17 mouse cellular contexts compared by ENCODE assay signal in genomic region chr14:122509058-122509457, GRCm38 (mm10). TPM values are rescaled to one million over a fixed set of nuclear protein-coding genes. Genes with fewer than 3 reads are reported as not detected.
DNase-seq lines count a peak whose midpoint lies in the region; ATAC-seq and TF ChIP-seq lines count a peak whose summit lies in the region.
"Had no signal": no experiment of that assay in that cellular context is flagged by ENCODE, and none has a peak within 500 bp of the region (broad histone marks: within the 10 kb centered on the region; RNA-seq: fewer than 3 reads in every experiment).

No protein-coding gene starts in this region.

- H3K9me3 ChIP-seq in forebrain, embryonic 14.5 days (replicated peaks; ENCODE audit: control insufficient read depth, low read length) = no peaks in the 10 kb centered on the region
- no peaks in the 10 kb centered on the region for H3K9me3 ChIP-seq in forebrain, embryonic 15.5 days
- H3K9me3 ChIP-seq in kidney, postnatal 0 days (replicated peaks; ENCODE audit: low read length) = no peaks in the 10 kb centered on the region
- H3K9me3 ChIP-seq in CH12.LX (replicated peaks; ENCODE audit: low read length) = no peaks in the 10 kb centered on the region
- H3K9me3 ChIP-seq: lung, embryonic 15.5 days; midbrain, embryonic 12.5 days; neural tube, embryonic 13.5 days had no signal

- H3K27ac ChIP-seq in forebrain, embryonic 14.5 days (ENCODE audit: low read depth, low read length) = no peak overlapping the region
- no peak overlapping the region for H3K27ac ChIP-seq in forebrain, embryonic 15.5 days (replicated peaks)
- H3K27ac ChIP-seq in kidney, postnatal 0 days = no peak overlapping the region
- H3K27ac ChIP-seq in CH12.LX (ENCODE audit: insufficient read depth, low read depth) = no peak overlapping the region
- H3K27ac ChIP-seq: lung, embryonic 15.5 days; midbrain, embryonic 12.5 days; neural tube, embryonic 13.5 days had no signal

- no peak for TF ChIP-seq EP300 in CH12.LX (IDR thresholded peaks at IDR 0.05; ENCODE audit: low read length)

- ATAC-seq in forebrain, embryonic 14.5 days = no peak
- ATAC-seq in forebrain, embryonic 15.5 days (replicated peaks) = no peak
- ATAC-seq in kidney, postnatal 0 days (replicated peaks; ENCODE audit: low FRiP score, low read depth) = no peak
- peak; percentile 47; the same call in 1 of the 2 replicates for ATAC-seq in common myeloid progenitor, adult 5-6 weeks (replicated peaks; ENCODE audit: low read depth, poor library complexity, severe bottlenecking)

- TF ChIP-seq POLR2A in CH12.LX (IDR thresholded peaks at IDR 0.05; ENCODE audit: low read depth, low read length) = no peak

- no peaks in the 10 kb centered on the region for H3K4me1 ChIP-seq in forebrain, embryonic 14.5 days (ENCODE audit: control insufficient read depth, insufficient read depth, low read length)
- H3K4me1 ChIP-seq in forebrain, embryonic 15.5 days = no peaks in the 10 kb centered on the region
- H3K4me1 ChIP-seq in kidney, postnatal 0 days (replicated peaks; ENCODE audit: insufficient read depth, low read length) = no peaks in the 10 kb centered on the region
- H3K4me1 ChIP-seq in CH12.LX (ENCODE audit: control insufficient read depth in 1 of 2, insufficient read depth in 2 of 2) = no peaks in the 10 kb centered on the region
- H3K4me1 ChIP-seq: lung, embryonic 15.5 days; midbrain, embryonic 12.5 days; neural tube, embryonic 13.5 days had no signal

- no peaks in the 10 kb centered on the region for H3K36me3 ChIP-seq in forebrain, embryonic 14.5 days (ENCODE audit: control insufficient read depth, insufficient read depth, low read length)
- no peaks in the 10 kb centered on the region for H3K36me3 ChIP-seq in forebrain, embryonic 15.5 days
- no peaks in the 10 kb centered on the region for H3K36me3 ChIP-seq in kidney, postnatal 0 days (ENCODE audit: insufficient read depth, low read length)
- no peaks in the 10 kb centered on the region for H3K36me3 ChIP-seq in CH12.LX (replicated peaks in 1 of 2; ENCODE audit: control insufficient read depth in 1 of 2, insufficient read depth in 1 of 2, low read length in 1 of 2)
- H3K36me3 ChIP-seq: lung, embryonic 15.5 days; midbrain, embryonic 12.5 days; neural tube, embryonic 13.5 days had no signal

- in situ Hi-C loops in CH12.LX (cut with MboI; ENCODE audit: low pct_ligation_motif_present, low pct_unique_long_range_greater_than_20kb, low sequenced_read_pairs) = loop anchor here (25.0 kb wide), 1 partner anchor 378 kb away; no protein-coding TSS in a partner anchor

- H3K27me3 ChIP-seq in forebrain, embryonic 14.5 days (replicated peaks; ENCODE audit: control insufficient read depth, insufficient read depth, low read length) = no peaks in the 10 kb centered on the region
- H3K27me3 ChIP-seq in forebrain, embryonic 15.5 days = no peaks in the 10 kb centered on the region
- H3K27me3 ChIP-seq in kidney, postnatal 0 days (ENCODE audit: insufficient read depth, low read length) = no peaks in the 10 kb centered on the region
- H3K27me3 ChIP-seq in CH12.LX (replicated peaks) = peaks cover 1% of the 10 kb centered on the region
- H3K27me3 ChIP-seq: midbrain, embryonic 12.5 days; neural tube, embryonic 13.5 days had no signal

- H3K4me2 ChIP-seq in forebrain, embryonic 14.5 days (ENCODE audit: low read length) = no peak overlapping the region
- no peak overlapping the region for H3K4me2 ChIP-seq in forebrain, embryonic 15.5 days (replicated peaks)
- no peak overlapping the region for H3K4me2 ChIP-seq in kidney, postnatal 0 days (ENCODE audit: low read length)
- no peak overlapping the region for H3K4me2 ChIP-seq in CH12.LX (ENCODE audit: insufficient read depth, low read depth, poor library complexity, severe bottlenecking)
- H3K4me2 ChIP-seq: heart, embryonic 11.5 days; lung, embryonic 15.5 days; midbrain, embryonic 12.5 days; neural tube, embryonic 13.5 days had no signal

- H3K9ac ChIP-seq in forebrain, embryonic 14.5 days (ENCODE audit: low read length) = no peak overlapping the region
- no peak overlapping the region for H3K9ac ChIP-seq in forebrain, embryonic 15.5 days (replicated peaks)
- H3K9ac ChIP-seq in kidney, postnatal 0 days (ENCODE audit: low read depth, low read length) = no peak overlapping the region
- no peak overlapping the region for H3K9ac ChIP-seq in CH12.LX (ENCODE audit: insufficient read depth, low read depth)
- H3K9ac ChIP-seq: lung, embryonic 15.5 days; midbrain, embryonic 12.5 days; neural tube, embryonic 13.5 days had no signal

- WGBS in forebrain, embryonic 14.5 days = 18% methylated on average over 2 of the region's 2 CpGs
- 31% methylated on average over 2 of the region's 2 CpGs for WGBS in forebrain, embryonic 15.5 days
- 14% methylated on average over 2 of the region's 2 CpGs for WGBS in kidney, postnatal 0 days

- no peak overlapping the region for H3K4me3 ChIP-seq in forebrain, embryonic 14.5 days (ENCODE audit: low read depth, low read length)
- no peak overlapping the region for H3K4me3 ChIP-seq in forebrain, embryonic 15.5 days
- H3K4me3 ChIP-seq in kidney, postnatal 0 days (replicated peaks; ENCODE audit: low read depth, low read length) = no peak overlapping the region
- H3K4me3 ChIP-seq in CH12.LX (replicated peaks in 1 of 3; ENCODE audit: low read depth in 2 of 3, low read length in 2 of 3, poor library complexity in 1 of 3) = no peak overlapping the region
- H3K4me3 ChIP-seq: lung, embryonic 15.5 days; midbrain, embryonic 12.5 days; neural tube, embryonic 13.5 days had no signal

- peak; percentile 63 for TF ChIP-seq CTCF in kidney, postnatal 0 days (IDR thresholded peaks at IDR 0.05; ENCODE audit: low read depth)
- peak; percentile 44 to 62; a peak in 3 of 4 replicates for TF ChIP-seq CTCF in CH12.LX (conservative IDR thresholded peaks at IDR 0.05 in 1 of 2, IDR thresholded peaks at IDR 0.05 in 1 of 2; ENCODE audit: low read depth in 2 of 2, low read length in 2 of 2)

- no peaks in the 10 kb centered on the region for H3K79me2 ChIP-seq in CH12.LX (replicated peaks; ENCODE audit: control insufficient read depth, extremely low read depth, insufficient read depth, poor library complexity, severe bottlenecking)

- peak; percentile 49 for DNase-seq in forebrain, embryonic 14.5 days (ENCODE audit: low spot score)
- no peak for DNase-seq in kidney, postnatal 0 days (ENCODE audit: low spot score)
- DNase-seq in kidney, postnatal 14 days = no peak
- DNase-seq in CH12.LX (ENCODE audit: extremely low read depth) = no peak
- no peak for DNase-seq in thymus, postnatal 10 days (ENCODE audit: low spot score in 2 of 2)
- no peak for DNase-seq in gastrocnemius, adult 8-10 months (ENCODE audit: low spot score in 2 of 2)
- DNase-seq: cerebellum, adult 9-11 months; right cerebral cortex, adult 18-20 months; thymus, adult 2 months had no signal

- dilution Hi-C loops in CH12.LX (cut with MboI; ENCODE audit: extremely low pct_ligation_motif_present, extremely low pct_unique_long_range_greater_than_20kb, low sequenced_read_pairs) = no loop called here

- TF ChIP-seq RAD21 in CH12.LX (IDR thresholded peaks at IDR 0.05; ENCODE audit: low read depth, low read length) = peak; percentile 69

RNA-seq across cellular contexts. Expression of gene Gm10837, which starts 18.7 kb away (rescaled TPM):
- polyA plus RNA-seq in forebrain, embryonic 14.5 days (2014; fragmentation: Nextera tagmentation; extraction: Ambion mirVana) = 0.32 and 0.55 TPM in 2 replicates
- polyA plus RNA-seq in forebrain, embryonic 15.5 days (2015; fragmentation: Nextera tagmentation; extraction: Ambion mirVana) = 0.57 and 0.63 TPM in 2 replicates
- not detected in 2 replicates for polyA plus RNA-seq in kidney, postnatal 0 days (2015; fragmentation: Nextera tagmentation; extraction: Ambion mirVana)
- total RNA-seq in CH12.LX (2012; rRNA removed) = not detected in 2 replicates
- total RNA-seq in CH12.LX (2014; rRNA removed) = not detected in 2 replicates
- polyA plus RNA-seq in CH12.LX (2012; ENCODE audit: insufficient read length, low read depth) = not detected in 2 replicates
- not detected in 2 replicates for total RNA-seq in common myeloid progenitor, adult 5-6 weeks (2017)
- total RNA-seq in gastrocnemius, adult 8-10 months (2022) = not detected
- total RNA-seq: layer of hippocampus, adult 18-20 months; left cerebral cortex, postnatal 25 days had no signal
- polyA plus RNA-seq: lung, embryonic 15.5 days; thymus, adult 2 months had no signal

RNA-seq across cellular contexts. Expression of gene Pcca, which starts 25.1 kb away (rescaled TPM):
- 25.0 and 25.7 TPM in 2 replicates for polyA plus RNA-seq in forebrain, embryonic 14.5 days (2014; fragmentation: Nextera tagmentation; extraction: Ambion mirVana)
- polyA plus RNA-seq in forebrain, embryonic 15.5 days (2015; fragmentation: Nextera tagmentation; extraction: Ambion mirVana) = 21.9 and 25.2 TPM in 2 replicates
- polyA plus RNA-seq in kidney, postnatal 0 days (2015; fragmentation: Nextera tagmentation; extraction: Ambion mirVana) = 36.0 and 42.1 TPM in 2 replicates
- total RNA-seq in CH12.LX (2012; rRNA removed) = 25.8 and 39.0 TPM in 2 replicates
- 10.3 and 11.2 TPM in 2 replicates for total RNA-seq in CH12.LX (2014; rRNA removed)
- polyA plus RNA-seq in CH12.LX (2012; ENCODE audit: insufficient read length, low read depth) = 23.8 and 28.4 TPM in 2 replicates
- 52.9 and 118 TPM in 2 replicates for total RNA-seq in common myeloid progenitor, adult 5-6 weeks (2017)
- total RNA-seq in gastrocnemius, adult 8-10 months (2022) = 10 to 100 TPM; 39.4 to 45.6 (median 43.6) TPM

RNA-seq across cellular contexts. Expression of gene Zic2, which starts 33.8 kb away (rescaled TPM):
- polyA plus RNA-seq in forebrain, embryonic 14.5 days (2014; fragmentation: Nextera tagmentation; extraction: Ambion mirVana) = 7.3 and 9.8 TPM in 2 replicates
- polyA plus RNA-seq in forebrain, embryonic 15.5 days (2015; fragmentation: Nextera tagmentation; extraction: Ambion mirVana) = 8.4 and 9.3 TPM in 2 replicates
- not detected in 2 replicates for polyA plus RNA-seq in kidney, postnatal 0 days (2015; fragmentation: Nextera tagmentation; extraction: Ambion mirVana)
- not detected in 2 replicates for total RNA-seq in CH12.LX (2012; rRNA removed)
- total RNA-seq in CH12.LX (2014; rRNA removed) = not detected in 2 replicates
- polyA plus RNA-seq in CH12.LX (2012; ENCODE audit: insufficient read length, low read depth) = 0.13 TPM in 1 of 2 replicates, not detected in the other
- not detected in 2 replicates for total RNA-seq in common myeloid progenitor, adult 5-6 weeks (2017)
- not detected for total RNA-seq in gastrocnemius, adult 8-10 months (2022)
- polyA plus RNA-seq: lung, embryonic 15.5 days; thymus, adult 2 months had no signal

RNA-seq across cellular contexts. Expression of gene Zic5, which starts 43.6 kb away (rescaled TPM):
- polyA plus RNA-seq in forebrain, embryonic 14.5 days (2014; fragmentation: Nextera tagmentation; extraction: Ambion mirVana) = 9.5 and 10.9 TPM in 2 replicates
- 14.2 and 15.2 TPM in 2 replicates for polyA plus RNA-seq in forebrain, embryonic 15.5 days (2015; fragmentation: Nextera tagmentation; extraction: Ambion mirVana)
- 0.06 and 0.11 TPM in 2 replicates for polyA plus RNA-seq in kidney, postnatal 0 days (2015; fragmentation: Nextera tagmentation; extraction: Ambion mirVana)
- total RNA-seq in CH12.LX (2012; rRNA removed) (1.5 and 2.6 TPM in 2 replicates), CH12.LX (2014; rRNA removed) (1.3 and 2.0 TPM in 2 replicates)
- 8.1 and 9.1 TPM in 2 replicates for polyA plus RNA-seq in CH12.LX (2012; ENCODE audit: insufficient read length, low read depth)
- total RNA-seq in common myeloid progenitor, adult 5-6 weeks (2017) = not detected in 2 replicates
- total RNA-seq in gastrocnemius, adult 8-10 months (2022) = not detected
- polyA plus RNA-seq: lung, embryonic 15.5 days; thymus, adult 2 months had no signal

RNA-seq across cellular contexts. Expression of gene Gm5089, which starts 58.1 kb away (rescaled TPM):
- 0.25 and 0.33 TPM in 2 replicates for polyA plus RNA-seq in forebrain, embryonic 14.5 days (2014; fragmentation: Nextera tagmentation; extraction: Ambion mirVana)
- polyA plus RNA-seq in forebrain, embryonic 15.5 days (2015; fragmentation: Nextera tagmentation; extraction: Ambion mirVana) = 0.74 and 0.75 TPM in 2 replicates
- not detected in 2 replicates for polyA plus RNA-seq in kidney, postnatal 0 days (2015; fragmentation: Nextera tagmentation; extraction: Ambion mirVana)
- total RNA-seq in CH12.LX (2012; rRNA removed) (not detected in 2 replicates), CH12.LX (2014; rRNA removed) (not detected in 2 replicates)
- not detected in 2 replicates for polyA plus RNA-seq in CH12.LX (2012; ENCODE audit: insufficient read length, low read depth)
- total RNA-seq in common myeloid progenitor, adult 5-6 weeks (2017) = not detected in 2 replicates
- total RNA-seq in gastrocnemius, adult 8-10 months (2022) = not detected
- polyA plus RNA-seq: heart, embryonic 11.5 days; lung, embryonic 15.5 days; thymus, adult 2 months had no signal
